Mouse (Mus musculus) intestine, embryonic 14.5 days (tissue): ENCODE results near the gene Ryr3. TPM values are rescaled to one million over a fixed set of nuclear protein-coding genes. Genes with fewer than 3 reads are reported as not detected.

Experiments used
- ATAC-seq: fragments of 200-750 bp; cut with Nextera tagmentation; replicated peaks from 2 replicates; pipeline ENCODE4 v1.8.0; 2017; ENCODE audit warnings: low read depth, moderate number of reproducible peaks, moderate TSS enrichment, moderate library complexity; ENCODE audit not compliant: low FRiP score, low TSS enrichment
- DNase-seq: peaks from one replicate; pipeline ENCODE4 v3.0.0-alpha.2; 2018; ENCODE audit warnings: low spot score
- H3K27ac ChIP-seq: fragments of 300-500 bp; sonication (generic); 2 replicates; pipeline ENCODE4 v1.5.1; 2014; ENCODE audit warnings: low read depth, mild to moderate bottlenecking, control low read depth
- H3K27me3 ChIP-seq: fragments of 300-500 bp; sonication (generic); replicated peaks from 2 replicates; pipeline ENCODE4 v1.6.1; 2014; ENCODE audit warnings: low read length, control low read depth; ENCODE audit not compliant: control insufficient read depth, insufficient read depth
- H3K36me3 ChIP-seq: fragments of 300-500 bp; sonication (generic); 2 replicates; pipeline ENCODE4 v1.6.1; 2014; ENCODE audit warnings: low read length, control low read depth; ENCODE audit not compliant: control insufficient read depth, insufficient read depth
- H3K4me1 ChIP-seq: fragments of 300-500 bp; sonication (generic); replicated peaks from 2 replicates; pipeline ENCODE4 v1.6.1; 2014; ENCODE audit warnings: low read length, control low read depth, mixed read lengths; ENCODE audit not compliant: control insufficient read depth, insufficient read depth
- H3K4me2 ChIP-seq: fragments of 300-500 bp; sonication (generic); 2 replicates; pipeline ENCODE4 v1.6.1; 2014; ENCODE audit warnings: low read length
- H3K4me3 ChIP-seq: fragments of 300-500 bp; sonication (generic); 2 replicates; pipeline ENCODE4 v1.5.1; 2014; ENCODE audit warnings: low read depth, low read length, control low read depth, mixed read lengths
- H3K9ac ChIP-seq: fragments of 300-500 bp; sonication (generic); 2 replicates; pipeline ENCODE4 v1.6.1; 2014; ENCODE audit warnings: mild to moderate bottlenecking, low read length
- H3K9me3 ChIP-seq: fragments of 300-500 bp; sonication (generic); 2 replicates; pipeline ENCODE4 v1.6.1; 2016; ENCODE audit warnings: low read length, control low read depth; ENCODE audit not compliant: control insufficient read depth
- WGBS: fragments of 180-500 bp; shearing (Covaris S2); extraction: QIAGEN DNeasy Blood & Tissue Kit; methylation state at CpG from one replicate; pipeline ENCODE4 v1.1.7; 2014; 5-methylcytosine and 5-hydroxymethylcytosine counted together
- polyA plus RNA-seq: library from polyadenylated mRNA; unstranded; fragments of >200 nt; fragmentation: Nextera tagmentation; extraction: Ambion mirVana; gene quantifications from 2 replicates; pipeline ENCODE4 v1.2.1, GENCODE M21; 2014

Ryr3 gene
- polyA plus RNA-seq, 1 experiment from 2014 or later = 3.1 TPM

DNA sequence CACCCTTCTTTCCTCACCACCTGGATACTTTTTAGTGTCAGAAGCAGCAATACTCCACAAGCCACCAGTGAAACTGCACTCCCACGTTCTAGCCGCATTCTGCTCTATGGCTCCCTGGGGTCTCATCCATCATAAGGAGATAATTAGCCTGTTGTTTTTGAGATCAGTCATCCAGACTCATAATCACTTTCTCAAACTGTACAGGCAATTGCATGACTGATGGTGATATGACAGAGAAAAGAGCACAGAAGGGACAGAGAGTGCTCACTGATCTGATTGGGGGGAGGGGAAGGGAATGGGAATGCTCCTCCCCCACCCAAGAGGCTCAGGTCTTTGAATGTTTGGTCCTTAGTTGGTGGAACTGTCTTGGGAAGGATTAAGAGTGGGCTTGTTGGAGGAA is 397.8 kb downstream of the Ryr3 start:
- H3K4me1 ChIP-seq = no peaks in the 10 kb centered on the region
- H3K4me3 ChIP-seq = no peak overlapping the region
- H3K36me3 ChIP-seq = no peaks in the 10 kb centered on the region
- no peak overlapping the region for H3K9ac ChIP-seq
- WGBS = 65% methylated on average over 2 of the region's 2 CpGs
- H3K27me3 ChIP-seq = no peaks in the 10 kb centered on the region
- no peaks in the 10 kb centered on the region for H3K9me3 ChIP-seq
- ATAC-seq = no peak
- DNase-seq = no peak
- no peak overlapping the region for H3K27ac ChIP-seq
- no peak overlapping the region for H3K4me2 ChIP-seq

DNA sequence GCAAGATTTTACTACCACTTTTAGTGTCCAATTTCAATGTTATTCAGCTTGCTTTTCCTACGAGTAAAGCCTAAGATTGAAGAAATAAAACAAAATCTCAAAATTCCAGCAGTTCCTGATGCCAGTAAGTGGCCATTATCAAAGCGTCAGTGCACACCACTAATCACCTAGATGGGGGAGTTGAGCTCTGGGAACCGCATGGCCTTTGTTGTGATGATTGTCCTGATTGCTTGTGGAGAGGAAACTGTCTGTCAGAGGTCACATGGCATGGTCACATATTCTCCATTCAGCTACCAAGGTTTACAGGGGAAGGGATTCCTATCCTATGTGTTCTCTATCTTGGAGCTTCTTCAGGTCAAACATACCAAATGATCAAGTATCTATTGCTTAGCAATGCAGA is 399.9 kb downstream of the Ryr3 start:
- Histone ChIP-seq H3K9ac (no peak overlapping the region), H3K4me1 (no peaks in the 10 kb centered on the region), H3K27me3 (no peaks in the 10 kb centered on the region), H3K4me2 (no peak overlapping the region), H3K27ac (no peak overlapping the region), H3K36me3 (no peaks in the 10 kb centered on the region), H3K4me3 (no peak overlapping the region), H3K9me3 (no peaks in the 10 kb centered on the region)
- WGBS = 61% methylated on average over 3 of the region's 3 CpGs
- ATAC-seq (no peak), DNase-seq (no peak)

DNA sequence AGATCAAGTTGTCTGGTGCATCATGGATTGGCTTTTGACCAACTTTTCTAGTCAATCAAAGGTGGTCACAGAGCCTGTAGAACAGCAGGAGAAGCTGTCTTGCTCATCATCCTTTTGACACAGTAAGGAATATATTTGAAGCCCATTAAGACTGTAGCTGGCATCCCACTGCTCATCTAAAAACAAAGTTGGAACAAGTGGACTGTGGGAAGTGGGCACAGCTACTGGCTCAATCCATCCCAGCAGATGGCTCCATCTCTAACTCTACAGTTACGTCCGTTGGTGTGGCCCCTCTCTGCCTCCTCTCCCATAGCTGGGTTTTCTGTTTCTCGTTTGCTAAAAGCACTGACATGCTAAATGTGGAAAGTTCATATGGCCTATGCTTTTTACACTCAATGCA is 400.9 kb downstream of the Ryr3 start:
- no peak for DNase-seq
- Histone ChIP-seq H3K9ac (no peak overlapping the region), H3K4me2 (no peak overlapping the region), H3K4me3 (no peak overlapping the region), H3K36me3 (no peaks in the 10 kb centered on the region), H3K27ac (no peak overlapping the region), H3K27me3 (no peaks in the 10 kb centered on the region), H3K9me3 (no peaks in the 10 kb centered on the region), H3K4me1 (no peaks in the 10 kb centered on the region)
- no peak for ATAC-seq
- 74% methylated on average over 3 of the region's 3 CpGs for WGBS

DNA sequence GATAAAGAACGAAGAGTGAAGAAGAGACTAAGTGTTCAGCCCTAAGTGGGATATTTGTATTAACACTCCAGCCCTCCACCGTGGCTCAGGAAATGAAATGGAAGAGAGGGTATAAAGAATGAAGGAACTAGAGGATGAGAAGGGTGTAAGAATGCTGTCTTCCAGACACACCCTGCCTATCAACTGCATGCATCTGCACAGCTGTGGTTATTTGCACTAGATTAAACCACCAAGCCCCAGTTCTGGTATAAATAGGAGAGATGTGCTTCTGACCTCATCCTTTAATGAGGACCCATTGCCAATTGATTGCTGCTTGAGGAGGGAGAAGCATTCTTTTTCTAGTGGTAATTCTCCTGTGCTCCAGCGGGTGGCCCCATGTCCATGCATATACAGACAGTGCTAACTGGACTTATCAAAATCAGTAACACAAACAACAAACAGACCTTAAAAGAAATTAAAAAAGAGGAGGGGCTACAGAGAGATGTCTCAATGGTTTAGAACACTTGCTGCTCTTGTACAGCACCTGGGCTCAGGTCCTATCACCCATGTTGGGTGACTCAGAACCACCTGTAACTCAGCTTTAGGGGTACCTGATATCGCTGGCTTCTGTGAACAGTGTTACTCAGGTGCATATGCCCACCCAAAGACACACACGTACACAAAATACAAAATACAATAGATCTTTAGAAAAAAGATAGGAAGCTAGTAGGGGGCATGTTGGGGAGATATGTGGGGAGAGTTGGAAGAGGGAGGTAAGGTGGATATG is 404.1 kb downstream of the Ryr3 start:
- DNase-seq (peak; percentile 13), ATAC-seq (no peak)
- no peaks in the 10 kb centered on the region for H3K27me3 ChIP-seq
- no peak overlapping the region for H3K4me3 ChIP-seq
- H3K27ac ChIP-seq = no peak overlapping the region
- no peaks in the 10 kb centered on the region for H3K9me3 ChIP-seq
- no peaks in the 10 kb centered on the region for H3K4me1 ChIP-seq
- H3K4me2 ChIP-seq = no peak overlapping the region
- no peaks in the 10 kb centered on the region for H3K36me3 ChIP-seq
- 61% methylated on average over 5 of the region's 5 CpGs for WGBS
- no peak overlapping the region for H3K9ac ChIP-seq

DNA sequence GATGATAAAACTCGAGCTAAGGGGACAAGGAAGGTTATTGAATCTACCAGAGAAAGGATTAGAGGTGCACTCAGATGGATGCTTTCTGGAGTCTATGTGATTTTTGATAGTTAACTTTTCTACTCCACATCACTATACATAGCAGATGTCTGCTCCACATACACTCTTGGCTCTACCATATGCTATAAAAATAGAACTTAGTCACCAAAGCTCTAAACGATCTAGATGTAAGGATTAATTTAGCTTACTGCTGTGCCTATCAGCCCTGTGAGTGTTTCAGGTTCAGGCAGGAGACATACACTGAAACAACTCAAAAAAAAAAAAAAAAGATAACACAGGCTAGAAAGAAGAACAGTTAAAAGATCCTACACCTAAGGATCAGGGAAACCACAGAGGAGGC is 410.9 kb downstream of the Ryr3 start:
- 73% methylated on average over 2 of the region's 2 CpGs for WGBS
- no peak overlapping the region for H3K4me2 ChIP-seq
- no peak overlapping the region for H3K9ac ChIP-seq
- DNase-seq (no peak), ATAC-seq (no peak)
- no peaks in the 10 kb centered on the region for H3K4me1 ChIP-seq
- H3K36me3 ChIP-seq = no peaks in the 10 kb centered on the region
- H3K27me3 ChIP-seq = no peaks in the 10 kb centered on the region
- no peak overlapping the region for H3K4me3 ChIP-seq
- H3K9me3 ChIP-seq = no peaks in the 10 kb centered on the region
- no peak overlapping the region for H3K27ac ChIP-seq

DNA sequence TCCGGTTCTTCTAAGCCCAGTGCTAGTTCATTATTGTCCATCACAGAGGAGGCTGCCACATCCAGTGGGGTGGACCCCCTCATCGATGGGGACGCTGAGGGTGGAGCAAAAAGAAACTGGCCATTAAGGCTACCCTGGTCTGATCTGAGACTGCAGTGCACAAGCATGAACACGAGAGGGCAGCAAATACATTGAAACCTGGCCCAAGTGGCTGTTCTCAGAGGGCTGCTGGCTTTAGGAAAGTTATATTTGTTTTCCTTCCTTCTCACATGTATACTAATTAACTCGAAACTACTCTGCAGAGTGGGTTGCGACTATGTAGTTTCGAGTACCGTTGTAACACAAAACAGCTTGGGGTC is 416.9 kb downstream of the Ryr3 start:
- peak; percentile 84 for DNase-seq
- Histone ChIP-seq H3K27me3 (no peaks in the 10 kb centered on the region), H3K4me2 (no peak overlapping the region), H3K4me1 (no peaks in the 10 kb centered on the region), H3K4me3 (no peak overlapping the region), H3K36me3 (no peaks in the 10 kb centered on the region), H3K27ac (no peak overlapping the region), H3K9ac (no peak overlapping the region), H3K9me3 (no peaks in the 10 kb centered on the region)
- ATAC-seq = peak; percentile 78; the same call in 1 of the 2 replicates
- WGBS = 9% methylated on average over 8 of the region's 8 CpGs

DNA sequence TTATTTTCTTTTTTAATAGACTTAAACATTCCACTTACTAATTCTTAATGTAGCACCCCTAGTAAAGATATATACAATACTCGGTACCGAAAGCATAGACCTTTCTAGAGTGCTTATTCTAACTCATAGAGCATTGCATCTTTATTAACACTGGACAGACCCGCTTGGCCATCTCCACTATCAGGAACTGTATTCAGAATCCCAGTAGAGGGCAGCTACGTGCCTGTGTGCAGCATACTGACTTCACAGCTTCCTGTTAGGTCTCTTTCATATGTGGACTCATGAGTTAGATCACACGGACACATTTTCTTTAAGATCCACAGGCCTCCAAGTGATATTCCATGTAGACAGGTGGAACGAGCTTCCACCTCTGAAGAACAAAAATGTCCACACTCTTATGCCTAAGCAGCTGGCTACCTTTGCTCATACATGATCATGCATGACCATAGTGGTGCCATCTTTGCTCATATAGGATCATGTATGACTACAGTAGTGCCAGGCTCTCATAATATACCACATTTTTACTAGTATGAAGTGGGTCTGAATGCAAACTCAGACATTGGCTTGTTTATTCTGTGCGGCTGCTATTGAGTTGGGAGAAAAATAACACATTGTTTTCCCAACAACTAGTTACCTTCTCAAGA is 417.4 kb downstream of the Ryr3 start:
- Histone ChIP-seq H3K4me1 (no peaks in the 10 kb centered on the region), H3K4me2 (no peak overlapping the region), H3K27ac (no peak overlapping the region), H3K4me3 (no peak overlapping the region), H3K9me3 (no peaks in the 10 kb centered on the region), H3K36me3 (no peaks in the 10 kb centered on the region), H3K27me3 (no peaks in the 10 kb centered on the region), H3K9ac (no peak overlapping the region)
- no peak for ATAC-seq
- WGBS = 82% methylated on average over 7 of the region's 7 CpGs
- peak; percentile 41 for DNase-seq

DNA sequence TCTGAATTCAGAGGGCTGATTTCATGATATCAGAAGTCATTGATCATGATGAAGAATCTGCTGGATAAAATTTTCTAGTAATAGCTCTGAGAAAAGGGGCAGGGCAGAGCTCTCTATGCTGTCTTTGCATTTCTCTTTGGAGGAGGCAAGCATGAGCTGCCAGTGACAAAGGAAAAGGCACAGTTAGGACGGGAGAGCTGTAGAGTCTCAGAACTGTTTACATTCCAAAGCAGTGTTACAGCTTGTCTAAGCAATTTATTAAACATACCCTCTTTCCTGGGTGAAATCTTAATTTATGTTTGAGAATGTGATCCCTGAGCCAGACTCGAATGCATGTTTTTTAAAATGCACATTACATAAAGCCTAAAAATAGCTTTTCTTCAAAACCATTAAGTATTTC is 435.3 kb downstream of the Ryr3 start:
- H3K27me3 ChIP-seq = no peaks in the 10 kb centered on the region
- WGBS = 4% methylated on average over 2 of the region's 2 CpGs
- ATAC-seq (no peak), DNase-seq (no peak)
- no peak overlapping the region for H3K9ac ChIP-seq
- 0 out of 2 replicates have a peak, but pooled peaks cover 4% of the 10 kb centered on the region for H3K4me1 ChIP-seq
- no peaks in the 10 kb centered on the region for H3K36me3 ChIP-seq
- H3K9me3 ChIP-seq = no peaks in the 10 kb centered on the region
- peak overlapping the region; percentile 64 for H3K27ac ChIP-seq
- H3K4me2 ChIP-seq = no peak overlapping the region
- no peak overlapping the region for H3K4me3 ChIP-seq

DNA sequence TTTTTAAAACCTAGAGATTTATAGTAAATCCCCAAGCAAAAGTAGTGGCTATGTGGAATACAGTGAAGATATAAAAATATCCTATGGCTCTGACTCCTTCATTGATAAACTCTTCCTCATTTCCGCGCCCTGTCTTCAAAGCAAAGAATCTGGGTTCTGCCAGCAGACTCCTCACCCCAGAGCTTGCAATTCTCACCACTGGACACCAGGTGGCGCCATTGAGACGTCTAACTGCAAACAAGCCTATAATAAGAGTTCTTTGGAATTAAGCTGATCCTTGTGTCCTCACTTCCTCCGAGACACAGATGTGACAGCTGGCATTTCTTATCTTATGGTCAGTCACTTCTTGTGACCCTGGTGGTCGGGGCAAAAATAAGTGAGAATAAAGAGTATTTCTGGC is 442.1 kb downstream of the Ryr3 start:
- DNase-seq = peak; percentile 89
- ATAC-seq = no peak
- H3K4me3 ChIP-seq = no peak overlapping the region
- no peak overlapping the region for H3K9ac ChIP-seq
- no peak overlapping the region for H3K27ac ChIP-seq
- no peaks in the 10 kb centered on the region for H3K9me3 ChIP-seq
- no peaks in the 10 kb centered on the region for H3K36me3 ChIP-seq
- no peaks in the 10 kb centered on the region for H3K4me1 ChIP-seq
- H3K27me3 ChIP-seq = no peaks in the 10 kb centered on the region
- WGBS = 23% methylated on average over 6 of the region's 6 CpGs
- H3K4me2 ChIP-seq = no peak overlapping the region
